Mouse (Mus musculus) large intestine, adult 2 months (tissue): ENCODE measurements around the gene Olfr394. TPM values are rescaled to one million over a fixed set of nuclear protein-coding genes. Genes with fewer than 3 reads are reported as not detected.
"Not testable (repeated sequence)": the region's sequence is repeated elsewhere in the genome, so short reads cannot be mapped to it uniquely, and the experiment has no call there.

ENCODE experiments used
- DNase-seq: peaks from one replicate; pipeline ENCODE4 v3.0.0-alpha.2; 2012; ENCODE audit warnings: low read depth, low spot score
- WGBS: fragments of 180-500 bp; shearing (Covaris S2); methylation state at CpG from one replicate; pipeline ENCODE4 v1.1.7; 2018; 5-methylcytosine and 5-hydroxymethylcytosine counted together
- polyA plus RNA-seq: library from polyadenylated mRNA; depleted of rRNA; stranded (reverse); fragments of >200 nt; gene quantifications from 2 replicates; pipeline ENCODE4 v1.2.3, GENCODE M21; 2012; rRNA removed

The Olfr394 gene
- not detected in 2 replicates for polyA plus RNA-seq

- DNase-seq = no peak
- 88% methylated on average over 1 of the region's 1 CpGs for WGBS
Measured at GRCm38 (mm10) chr11:73890671-73891070, at the start of gene Olfr394. Gene Olfr394 (minus strand): TSS chr11:73890771.

GRCm38 (mm10) chr11:73936377-73936776, 45.8 kb upstream of the Olfr394 start, which contains the start of gene Olfr23:
Gene Olfr23 (plus strand): TSS chr11:73936677.
- DNase-seq = no peak

DNA sequence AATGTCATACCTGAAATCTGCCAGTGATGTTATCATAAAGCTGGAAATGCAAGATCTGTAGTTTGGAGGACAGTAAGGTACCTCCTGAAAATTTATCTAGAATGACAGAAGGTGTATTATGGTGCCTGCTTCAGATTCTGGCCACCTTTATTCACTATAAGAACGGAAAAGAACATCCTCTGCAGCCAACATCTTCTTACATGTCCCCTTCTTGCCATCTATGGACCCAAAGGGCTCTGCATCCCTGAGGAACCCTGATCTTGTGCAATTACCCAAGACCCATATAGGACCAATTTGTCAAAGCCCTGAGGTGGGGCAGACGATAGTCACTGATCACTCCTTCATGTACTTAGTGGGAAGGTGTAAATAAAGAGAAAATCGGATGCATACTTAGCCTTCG, 18.6 kb upstream of the Olfr394 start, which contains the start of gene Olfr395:
Gene Olfr395 (minus strand): TSS at position 101 of the 400 bp plus-strand sequence.
- 69% methylated on average over 4 of the region's 4 CpGs for WGBS
- DNase-seq = not testable (repeated sequence)

DNA sequence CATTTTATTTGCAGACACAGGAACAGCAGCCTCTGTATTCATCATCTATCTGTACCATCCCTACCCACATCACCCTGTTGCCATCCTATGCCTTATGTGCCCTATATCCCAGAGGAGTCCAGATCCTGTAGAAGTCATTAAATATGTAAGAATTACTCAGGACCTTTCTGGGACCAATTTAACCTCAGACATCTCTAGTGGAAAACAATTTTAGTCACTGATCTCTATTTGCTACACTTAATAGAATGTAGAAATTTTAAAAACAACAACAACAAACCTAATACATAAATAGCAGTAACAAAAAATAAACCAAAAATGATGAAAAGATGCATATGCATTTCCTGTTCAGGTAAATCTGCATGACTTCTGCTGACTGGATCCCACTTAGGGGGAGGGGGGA, 39.2 kb downstream of the Olfr394 start, which contains the start of gene Olfr393:
Gene Olfr393 (minus strand): TSS at position 101 of the 400 bp plus-strand sequence.
- no peak for DNase-seq

Other genes starting within 250 kb of the Olfr394 start
- gene Zfp735, start 202.0 kb downstream of the Olfr394 start, polyA plus RNA-seq = not detected in 2 replicates
- gene Olfr389, start 110.1 kb downstream of the Olfr394 start, polyA plus RNA-seq = not detected in 2 replicates
- gene Olfr390, start 107.8 kb downstream of the Olfr394 start, polyA plus RNA-seq = not detected in 2 replicates
- 0.04 TPM in 1 of 2 replicates, not detected in the other for gene Olfr391-ps, start 87.7 kb downstream of the Olfr394 start, polyA plus RNA-seq
- not detected in 2 replicates for gene Olfr392, start 73.7 kb downstream of the Olfr394 start, polyA plus RNA-seq
- gene Olfr393, start 39.3 kb downstream of the Olfr394 start, polyA plus RNA-seq = not detected in 2 replicates
- gene Olfr395, start 18.5 kb upstream of the Olfr394 start, polyA plus RNA-seq = not detected in 2 replicates
- gene Olfr23, start 45.9 kb upstream of the Olfr394 start, polyA plus RNA-seq = not detected in 2 replicates
- gene Olfr397, start 70.0 kb upstream of the Olfr394 start, polyA plus RNA-seq = not detected in 2 replicates
- not detected in 2 replicates for gene Olfr398, start 99.6 kb upstream of the Olfr394 start, polyA plus RNA-seq
- not detected in 2 replicates for gene Olfr139, start 165.8 kb upstream of the Olfr394 start, polyA plus RNA-seq
- not detected in 2 replicates for gene Olfr399, start 165.8 kb upstream of the Olfr394 start, polyA plus RNA-seq
- gene Zfp616, start 179.2 kb upstream of the Olfr394 start, polyA plus RNA-seq = not detected in 2 replicates
- not detected in 2 replicates for gene Olfr401, start 222.9 kb upstream of the Olfr394 start, polyA plus RNA-seq